Mouse (Mus musculus) midbrain, embryonic 10.5 days (tissue): ENCODE data around the gene Bcam. TPM values are rescaled to one million over a fixed set of nuclear protein-coding genes. Genes with fewer than 3 reads are reported as not detected.
A peak's percentile ranks its signal among the peaks of the same experiment; 100 is the strongest.

ENCODE experiments used
- DNase-seq: peaks from one replicate; pipeline ENCODE4 v3.0.0-alpha.2; 2017; ENCODE audit warnings: low spot score
- H3K27ac ChIP-seq: fragments of 300-500 bp; sonication (generic); replicated peaks from 2 replicates; pipeline ENCODE4 v1.5.1; 2016; ENCODE audit warnings: mild to moderate bottlenecking
- H3K27me3 ChIP-seq: fragments of 300-500 bp; sonication (generic); 2 replicates; pipeline ENCODE4 v1.6.1; 2016; ENCODE audit warnings: low read depth, mild to moderate bottlenecking; ENCODE audit not compliant: poor library complexity, severe bottlenecking
- H3K36me3 ChIP-seq: fragments of 300-500 bp; sonication (generic); 2 replicates; pipeline ENCODE4 v1.6.1; 2016; ENCODE audit warnings: mild to moderate bottlenecking, moderate library complexity
- H3K4me1 ChIP-seq: fragments of 300-500 bp; sonication (generic); 2 replicates; pipeline ENCODE4 v1.6.1; 2016
- H3K4me3 ChIP-seq: fragments of 300-500 bp; sonication (generic); 2 replicates; pipeline ENCODE4 v1.5.1; 2016; ENCODE audit warnings: mild to moderate bottlenecking, moderate library complexity
- H3K9me3 ChIP-seq: fragments of 300-500 bp; sonication (generic); replicated peaks from 2 replicates; pipeline ENCODE4 v1.6.1; 2016; ENCODE audit warnings: mild to moderate bottlenecking
- WGBS: fragments of 180-500 bp; shearing (Covaris S2); methylation state at CpG from one replicate; pipeline ENCODE4 v1.1.7; 2016; 5-methylcytosine and 5-hydroxymethylcytosine counted together
- polyA plus RNA-seq: library from polyadenylated mRNA; unstranded; fragments of >200 nt; fragmentation: Nextera tagmentation; extraction: Ambion mirVana; gene quantifications from 2 replicates; pipeline ENCODE4 v1.2.1, GENCODE M21; 2016

The Bcam gene
- polyA plus RNA-seq, 1 experiment from 2014 or later, result 32.2 TPM

- H3K9me3 ChIP-seq, result no peaks in the 10 kb centered on the region
- peak overlapping the region; percentile 70 for H3K4me3 ChIP-seq
- 1% methylated on average over 25 of the region's 25 CpGs for WGBS
- peak overlapping the region; percentile 85 for H3K27ac ChIP-seq
- peaks cover 29% of the 10 kb centered on the region for H3K36me3 ChIP-seq
- DNase-seq, result no peak
- no peaks in the 10 kb centered on the region for H3K27me3 ChIP-seq
- peaks cover 58% of the 10 kb centered on the region for H3K4me1 ChIP-seq
These were observed 23.2 kb downstream of the Bcam start for GRCm38 (mm10) chr7:19747420-19748218.

GRCm38 (mm10) chr7:19746426-19747201 lies 24.2 kb downstream of the Bcam start:
- peak overlapping the region; percentile 70 for H3K4me3 ChIP-seq
- peaks cover 68% of the 10 kb centered on the region for H3K4me1 ChIP-seq
- no peaks in the 10 kb centered on the region for H3K27me3 ChIP-seq
- peaks cover 29% of the 10 kb centered on the region for H3K36me3 ChIP-seq
- WGBS, result 29% methylated on average over 6 of the region's 6 CpGs
- H3K9me3 ChIP-seq, result no peaks in the 10 kb centered on the region
- H3K27ac ChIP-seq, result peak overlapping the region; percentile 23; the same call in 1 of the 2 replicates
- no peak for DNase-seq

GRCm38 (mm10) chr7:19745971-19746370 lies 24.8 kb downstream of the Bcam start:
- Histone ChIP-seq H3K4me3 (0 out of 2 replicates have a peak overlapping the region, but pooled peaks have one; percentile 16), H3K27me3 (no peaks in the 10 kb centered on the region), H3K36me3 (peaks cover 31% of the 10 kb centered on the region), H3K4me1 (peaks cover 72% of the 10 kb centered on the region), H3K9me3 (no peaks in the 10 kb centered on the region), H3K27ac (no peak overlapping the region)
- 76% methylated on average over 9 of the region's 10 CpGs for WGBS
- no peak for DNase-seq

GRCm38 (mm10) chr7:19744590-19745385 lies 26.0 kb downstream of the Bcam start:
- Histone ChIP-seq H3K36me3 (peaks cover 43% of the 10 kb centered on the region), H3K9me3 (0 out of 2 replicates have a peak, but pooled peaks cover 3% of the 10 kb centered on the region), H3K27ac (peak overlapping the region; percentile 46; the same call in 1 of the 2 replicates), H3K4me3 (0 out of 2 replicates have a peak overlapping the region, but pooled peaks have one; percentile 7), H3K4me1 (peaks cover 64% of the 10 kb centered on the region), H3K27me3 (no peaks in the 10 kb centered on the region)
- WGBS, result 79% methylated on average over 14 of the region's 14 CpGs
- DNase-seq, result no peak

- Histone ChIP-seq H3K36me3 (peaks cover 44% of the 10 kb centered on the region), H3K4me1 (peaks cover 63% of the 10 kb centered on the region), H3K9me3 (0 out of 2 replicates have a peak, but pooled peaks cover 3% of the 10 kb centered on the region), H3K27ac (no peak overlapping the region), H3K27me3 (no peaks in the 10 kb centered on the region), H3K4me3 (no peak overlapping the region)
- DNase-seq, result no peak
- WGBS, result 91% methylated on average over 6 of the region's 6 CpGs
These were observed 27.0 kb downstream of the Bcam start for GRCm38 (mm10) chr7:19743791-19744190.

- Histone ChIP-seq H3K36me3 (peaks cover 53% of the 10 kb centered on the region), H3K27me3 (no peaks in the 10 kb centered on the region), H3K4me3 (no peak overlapping the region), H3K9me3 (0 out of 2 replicates have a peak, but pooled peaks cover 3% of the 10 kb centered on the region), H3K27ac (0 out of 2 replicates have a peak overlapping the region, but pooled peaks have one; percentile 57), H3K4me1 (peaks cover 49% of the 10 kb centered on the region)
- 57% methylated on average over 5 of the region's 5 CpGs for WGBS
- no peak for DNase-seq
These were observed 28.3 kb downstream of the Bcam start for GRCm38 (mm10) chr7:19742468-19742867.

- Histone ChIP-seq H3K9me3 (0 out of 2 replicates have a peak, but pooled peaks cover 3% of the 10 kb centered on the region), H3K27ac (peak overlapping the region; percentile 57; the same call in 1 of the 2 replicates), H3K4me1 (peaks cover 40% of the 10 kb centered on the region), H3K4me3 (peak overlapping the region; percentile 11; the same call in 1 of the 2 replicates), H3K36me3 (peaks cover 63% of the 10 kb centered on the region), H3K27me3 (no peaks in the 10 kb centered on the region)
- WGBS, result 16% methylated on average over 8 of the region's 8 CpGs
- peak; percentile 47 for DNase-seq
These were observed 29.3 kb downstream of the Bcam start for GRCm38 (mm10) chr7:19741329-19742031.

- Histone ChIP-seq H3K9me3 (0 out of 2 replicates have a peak, but pooled peaks cover 3% of the 10 kb centered on the region), H3K27ac (no peak overlapping the region), H3K4me1 (peaks cover 30% of the 10 kb centered on the region), H3K36me3 (peaks cover 68% of the 10 kb centered on the region), H3K4me3 (no peak overlapping the region), H3K27me3 (no peaks in the 10 kb centered on the region)
- DNase-seq, result no peak
- WGBS, result 92% methylated on average over 11 of the region's 11 CpGs
These were observed 30.5 kb downstream of the Bcam start for GRCm38 (mm10) chr7:19740269-19740668.

GRCm38 (mm10) chr7:19738771-19739170 lies 32.0 kb downstream of the Bcam start:
- WGBS, result 90% methylated on average over 3 of the region's 3 CpGs
- no peak overlapping the region for H3K27ac ChIP-seq

GRCm38 (mm10) chr7:19736389-19737057 lies 34.3 kb downstream of the Bcam start:
- Histone ChIP-seq H3K4me3 (no peak overlapping the region), H3K4me1 (peaks cover 9% of the 10 kb centered on the region), H3K9me3 (0 out of 2 replicates have a peak, but pooled peaks cover 3% of the 10 kb centered on the region), H3K27me3 (no peaks in the 10 kb centered on the region), H3K27ac (no peak overlapping the region), H3K36me3 (peaks cover 79% of the 10 kb centered on the region)
- no peak for DNase-seq
- WGBS, result 88% methylated on average over 16 of the region's 16 CpGs

More at GRCm38 (mm10) chr7:19738771-19739170, 32.0 kb downstream of the Bcam start:
- Histone ChIP-seq H3K27me3 (no peaks in the 10 kb centered on the region), H3K4me3 (no peak overlapping the region), H3K4me1 (peaks cover 21% of the 10 kb centered on the region), H3K36me3 (peaks cover 69% of the 10 kb centered on the region), H3K9me3 (0 out of 2 replicates have a peak, but pooled peaks cover 3% of the 10 kb centered on the region)
- DNase-seq, result no peak

GRCm38 (mm10) chr7:19734178-19734666 lies 36.6 kb downstream of the Bcam start:
- H3K4me3 ChIP-seq, result no peak overlapping the region
- no peaks in the 10 kb centered on the region for H3K9me3 ChIP-seq
- DNase-seq, result no peak
- peaks cover 87% of the 10 kb centered on the region for H3K36me3 ChIP-seq
- no peaks in the 10 kb centered on the region for H3K27me3 ChIP-seq
- H3K27ac ChIP-seq, result no peak overlapping the region
- WGBS, result 88% methylated on average over 10 of the region's 10 CpGs
- no peaks in the 10 kb centered on the region for H3K4me1 ChIP-seq
